Mouse (Mus musculus): ENCODE data around the gene Rprd1b.

Rprd1b gene

GRCm38 (mm10) chr2:158079843-158080395, 51.6 kb downstream of the Rprd1b start:
- no peak for DNase-seq (ENCODE audit: extremely low spot score, low spot score)

DNA sequence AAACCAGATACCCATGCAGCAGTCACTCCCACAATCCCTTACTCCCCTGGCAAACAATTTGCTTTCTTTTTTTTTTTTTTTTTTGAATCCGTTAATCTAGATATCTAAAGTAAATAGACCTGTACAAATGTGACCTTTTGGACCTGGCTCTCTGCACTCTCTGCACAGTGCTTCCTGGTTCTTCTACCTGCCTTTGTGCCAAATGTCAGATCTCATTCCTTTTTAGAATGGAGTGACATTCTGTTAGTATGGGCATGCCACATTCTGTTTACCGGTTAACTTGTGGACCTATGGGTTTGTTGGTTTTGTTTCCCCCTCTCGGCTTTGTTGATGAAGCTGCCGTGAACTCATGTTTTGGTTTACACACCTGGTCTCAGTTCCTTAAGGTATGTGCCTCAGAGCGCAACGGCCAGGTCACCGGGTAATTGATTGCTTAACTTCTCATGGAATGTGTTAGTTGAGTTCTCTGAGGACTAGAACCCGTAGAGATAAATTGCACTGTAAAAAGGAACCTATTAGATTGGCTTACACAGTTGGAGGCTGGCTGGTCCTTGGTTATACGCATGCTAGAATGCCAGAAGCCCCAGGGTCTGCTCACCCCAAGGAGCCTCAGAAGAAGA, 52.4 kb downstream of the Rprd1b start:
- no peak for DNase-seq (ENCODE audit: extremely low spot score, low spot score)

DNA sequence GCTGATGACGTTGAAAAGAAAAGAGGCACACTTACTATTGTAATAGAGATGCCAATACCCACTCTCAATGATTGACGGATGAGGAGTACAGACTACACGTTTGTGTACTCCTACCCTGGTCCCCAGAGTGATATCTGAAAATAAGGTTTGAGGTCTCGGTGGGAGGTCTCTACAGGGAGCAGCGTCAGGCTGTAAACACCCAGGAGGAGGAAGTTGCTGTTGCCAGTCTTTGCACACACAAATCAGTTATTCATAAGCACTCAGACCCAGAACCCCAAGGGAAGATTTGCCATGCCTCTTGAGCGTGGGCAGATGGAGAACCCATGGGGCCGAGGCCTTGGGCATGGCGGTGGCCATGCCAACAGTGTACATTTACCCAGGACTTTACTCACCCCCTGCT, 56.2 kb downstream of the Rprd1b start:
- no peak for DNase-seq (ENCODE audit: extremely low spot score, low spot score)

- DNase-seq (ENCODE audit: extremely low spot score, low spot score): no peak
These were observed 61.8 kb downstream of the Rprd1b start for GRCm38 (mm10) chr2:158090096-158090495.

GRCm38 (mm10) chr2:158093345-158093744, 65.0 kb downstream of the Rprd1b start:
- no peak for DNase-seq (ENCODE audit: extremely low spot score, low spot score)

GRCm38 (mm10) chr2:158094300-158094699, 66.0 kb downstream of the Rprd1b start:
- DNase-seq (ENCODE audit: extremely low spot score, low spot score): no peak

- no peak for DNase-seq (ENCODE audit: extremely low spot score, low spot score)
These were observed 66.5 kb downstream of the Rprd1b start for GRCm38 (mm10) chr2:158094846-158095245.

GRCm38 (mm10) chr2:158097071-158097470, 68.8 kb downstream of the Rprd1b start:
- DNase-seq (ENCODE audit: extremely low spot score, low spot score): no peak

DNA sequence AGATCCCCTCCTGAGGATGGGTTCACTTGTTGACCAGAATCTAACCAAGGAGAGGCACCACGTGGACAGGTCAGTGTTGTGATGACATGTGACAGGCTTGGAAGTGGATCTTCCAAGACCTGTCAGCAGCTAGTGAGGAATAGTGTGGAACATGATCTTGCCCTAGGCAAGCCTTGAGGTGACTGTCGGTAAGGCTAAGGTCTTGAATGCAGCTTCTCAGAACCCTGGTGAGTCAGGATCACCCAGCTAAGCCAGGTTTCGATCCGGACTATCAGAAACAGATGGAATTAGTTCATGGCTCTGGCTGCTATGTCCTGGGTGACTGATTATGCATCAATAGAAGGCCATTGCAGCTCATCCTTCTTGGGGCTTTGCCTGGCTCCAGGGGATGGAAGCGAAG, 70.4 kb downstream of the Rprd1b start:
- DNase-seq (ENCODE audit: extremely low spot score, low spot score): no peak

DNA sequence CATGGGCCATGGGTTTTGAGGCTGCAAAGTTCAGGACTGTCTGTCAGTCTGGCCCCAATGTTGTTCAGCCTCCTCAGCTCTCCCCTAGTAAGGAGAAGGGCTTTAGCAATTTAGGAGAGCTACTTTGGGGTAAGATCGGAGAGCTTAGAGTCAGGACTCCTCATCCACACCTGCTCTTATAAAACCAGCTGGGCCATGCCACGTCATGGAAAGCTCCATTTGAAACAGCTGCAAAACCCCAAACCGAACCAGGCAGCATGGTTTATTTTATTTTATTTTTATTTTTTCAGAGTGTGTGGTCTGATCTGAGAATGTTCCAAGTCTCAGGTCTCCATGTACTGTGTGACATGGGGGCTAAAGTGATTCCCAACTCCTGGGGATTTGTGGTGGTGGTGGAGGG, 71.2 kb downstream of the Rprd1b start:
- no peak for DNase-seq (ENCODE audit: extremely low spot score, low spot score)

- DNase-seq (ENCODE audit: extremely low spot score, low spot score): no peak
These were observed 73.5 kb downstream of the Rprd1b start for GRCm38 (mm10) chr2:158101768-158102167.

GRCm38 (mm10) chr2:158104966-158105365, 76.7 kb downstream of the Rprd1b start:
- no peak for DNase-seq (ENCODE audit: extremely low spot score, low spot score)

GRCm38 (mm10) chr2:158105605-158106004, 77.3 kb downstream of the Rprd1b start:
- DNase-seq (ENCODE audit: extremely low spot score, low spot score): no peak

DNA sequence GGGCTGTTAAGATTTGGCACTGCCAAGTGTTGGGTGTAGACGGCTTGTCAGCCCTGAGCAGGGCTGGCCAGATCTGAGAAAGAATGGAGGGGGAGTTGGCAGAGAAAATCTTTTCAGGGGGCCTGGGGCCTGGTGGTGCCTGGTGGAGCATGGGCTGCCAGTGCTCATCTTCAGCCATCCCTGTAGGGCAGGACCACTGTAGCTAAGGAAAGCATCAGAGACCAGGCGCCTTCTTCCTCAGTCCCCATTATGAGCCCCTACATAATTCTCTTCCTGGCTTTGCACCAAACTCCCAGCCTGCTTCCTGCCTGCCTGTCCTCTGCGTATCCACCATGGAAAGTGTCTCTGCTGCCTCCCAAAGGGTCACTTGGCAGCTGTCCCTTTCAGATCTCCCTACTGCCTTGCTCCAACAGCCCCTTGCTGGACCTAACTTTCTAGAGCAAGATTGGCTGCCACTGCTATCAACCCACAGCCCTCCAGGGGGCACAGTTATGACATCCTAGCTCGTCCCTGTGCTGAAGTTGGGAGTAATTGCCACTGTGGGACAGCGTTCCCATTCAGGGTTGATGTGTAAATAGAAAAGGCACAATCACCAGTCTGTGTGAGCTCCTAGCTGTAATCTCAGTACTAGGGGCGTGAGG, 78.8 kb downstream of the Rprd1b start:
- DNase-seq (ENCODE audit: extremely low spot score, low spot score): peak; percentile 59

- DNase-seq (ENCODE audit: extremely low spot score, low spot score): no peak
These were observed 81.2 kb downstream of the Rprd1b start for GRCm38 (mm10) chr2:158109516-158109915.

GRCm38 (mm10) chr2:158113591-158114257, 85.4 kb downstream of the Rprd1b start:
- DNase-seq (ENCODE audit: extremely low spot score, low spot score): no peak

- DNase-seq (ENCODE audit: extremely low spot score, low spot score): no peak
These were observed 86.6 kb downstream of the Rprd1b start for GRCm38 (mm10) chr2:158114931-158115330.

GRCm38 (mm10) chr2:158115838-158116453, 87.6 kb downstream of the Rprd1b start:
- no peak for DNase-seq (ENCODE audit: extremely low spot score, low spot score)

- no peak for DNase-seq (ENCODE audit: extremely low spot score, low spot score)
These were observed 88.4 kb downstream of the Rprd1b start for GRCm38 (mm10) chr2:158116653-158117052.

DNA sequence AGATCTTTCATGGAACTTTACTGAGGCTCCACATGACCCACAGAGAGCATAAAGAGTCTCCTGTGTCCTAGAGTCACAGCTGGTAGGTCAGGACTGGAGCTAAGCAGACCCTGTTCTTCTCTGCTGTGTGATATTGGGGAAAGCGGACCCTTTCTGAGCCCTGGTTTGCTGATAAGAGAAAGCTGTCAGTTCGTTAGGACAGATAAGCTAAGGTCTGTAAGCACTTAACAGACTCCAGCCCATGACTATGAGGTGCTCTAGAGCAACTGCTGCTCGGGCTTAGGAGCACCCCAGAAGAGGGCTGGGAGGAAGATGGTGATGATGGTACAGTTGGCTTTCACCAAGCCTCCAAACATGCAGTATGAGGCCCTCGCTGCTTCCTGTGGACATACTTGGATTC, 90.8 kb downstream of the Rprd1b start:
- no peak for DNase-seq (ENCODE audit: extremely low spot score, low spot score)

- no peak for DNase-seq (ENCODE audit: extremely low spot score, low spot score)
These were observed 91.9 kb downstream of the Rprd1b start for GRCm38 (mm10) chr2:158120211-158120610.

DNA sequence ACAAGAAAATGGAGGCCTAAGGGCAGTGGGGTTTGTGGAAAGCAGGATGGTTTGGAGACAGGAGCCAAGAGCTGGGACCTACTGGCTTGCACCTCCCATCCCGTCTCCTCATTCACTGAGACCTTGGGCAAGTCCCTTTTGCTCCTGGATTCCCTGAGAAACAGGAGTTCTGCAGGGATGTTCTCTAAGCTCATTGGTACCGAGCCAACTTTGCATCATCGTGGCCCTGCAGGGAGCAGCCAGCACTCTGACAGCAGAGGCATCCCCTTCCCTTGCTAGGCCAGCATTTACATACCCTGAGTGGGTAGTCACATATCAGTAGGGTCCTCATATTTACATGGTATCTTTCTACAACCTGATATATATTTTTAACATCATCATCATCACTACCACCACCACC, 92.6 kb downstream of the Rprd1b start:
- no peak for DNase-seq (ENCODE audit: extremely low spot score, low spot score)
